Mouse (Mus musculus): ENCODE results near the gene Gm12569. TPM values are rescaled to one million over a fixed set of nuclear protein-coding genes. Genes with fewer than 3 reads are reported as not detected.
A peak's percentile ranks its signal among the peaks of the same experiment; 100 is the strongest.

Gm12569 gene
- not detected in 2 replicates for polyA plus RNA-seq (2015; fragmentation: Nextera tagmentation; extraction: Ambion mirVana)

DNA sequence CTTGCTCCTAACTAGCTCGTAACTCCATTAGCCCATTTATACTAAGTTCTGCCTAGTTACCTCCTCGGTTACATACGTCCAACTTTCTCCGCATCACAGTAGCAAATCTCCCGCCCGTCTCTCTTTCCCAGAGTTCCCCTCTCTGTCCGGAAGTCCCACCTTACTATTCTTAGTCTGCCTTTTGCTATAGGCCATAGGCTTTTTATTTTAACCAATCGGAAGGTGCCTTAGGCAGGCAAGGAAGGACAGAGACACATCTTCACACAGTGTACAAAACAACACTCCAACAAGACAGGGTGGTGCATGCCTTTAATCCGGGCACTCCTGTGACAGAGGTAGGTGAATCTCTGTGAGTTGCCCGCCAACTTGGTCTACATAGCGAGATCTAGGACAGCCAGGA lies at the start of gene Gm12569:
Gm12569 (plus strand) TSS at position 166 of the 400 bp plus-strand sequence.
- Histone ChIP-seq H3K4me3 (replicated peaks) (no peak within 1 kb of the TSS), H3K9ac (no peak within 1 kb of the TSS), H3K9me3 (replicated peaks) (no peaks in the 10 kb centered on the region), H3K4me1 (replicated peaks) (no peaks in the 10 kb centered on the region), H3K36me3 (replicated peaks) (no peaks in the 10 kb centered on the region), H3K27ac (replicated peaks) (no peak within 1 kb of the TSS), H3K27me3 (no peaks in the 10 kb centered on the region), H3K4me2 (no peak within 1 kb of the TSS)
- whole genome bisulfite sequencing (ENCODE audit: insufficient replicate concordance) = 76% methylated on average over 11 of the region's 11 CpGs
- ATAC-seq (ENCODE audit: insufficient read depth) = no peak

DNA sequence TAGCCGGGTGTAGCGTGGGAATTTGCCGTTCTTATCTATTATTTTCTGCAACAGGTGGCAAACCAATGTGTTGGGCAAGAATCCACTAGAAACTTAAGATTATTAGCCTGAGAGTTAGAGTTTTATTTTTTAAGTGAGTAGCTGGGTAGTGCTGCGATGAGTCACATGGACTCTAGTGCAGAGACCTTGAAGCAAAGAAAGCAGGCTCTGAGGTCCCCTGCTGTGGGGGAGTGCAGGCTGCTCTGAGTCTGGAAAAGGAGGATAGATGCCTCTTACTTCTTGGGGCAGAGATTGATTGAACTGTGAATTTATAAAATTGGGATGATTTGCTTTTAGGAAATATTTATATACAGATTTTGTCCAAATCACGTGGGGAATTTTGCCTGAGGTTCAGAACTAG lies 17.5 kb upstream of the Gm12569 start:
- H3K36me3 ChIP-seq (replicated peaks) = no peaks in the 10 kb centered on the region
- H3K27ac ChIP-seq (replicated peaks) = no peak overlapping the region
- H3K9me3 ChIP-seq (replicated peaks) = no peaks in the 10 kb centered on the region
- no peaks in the 10 kb centered on the region for H3K4me1 ChIP-seq (replicated peaks)
- ATAC-seq (ENCODE audit: insufficient read depth) = no peak
- no peak overlapping the region for H3K4me2 ChIP-seq
- H3K9ac ChIP-seq = no peak overlapping the region
- H3K4me3 ChIP-seq (replicated peaks) = no peak overlapping the region
- WGBS (ENCODE audit: insufficient replicate concordance) = 67% methylated on average over 5 of the region's 5 CpGs
- no peaks in the 10 kb centered on the region for H3K27me3 ChIP-seq

DNA sequence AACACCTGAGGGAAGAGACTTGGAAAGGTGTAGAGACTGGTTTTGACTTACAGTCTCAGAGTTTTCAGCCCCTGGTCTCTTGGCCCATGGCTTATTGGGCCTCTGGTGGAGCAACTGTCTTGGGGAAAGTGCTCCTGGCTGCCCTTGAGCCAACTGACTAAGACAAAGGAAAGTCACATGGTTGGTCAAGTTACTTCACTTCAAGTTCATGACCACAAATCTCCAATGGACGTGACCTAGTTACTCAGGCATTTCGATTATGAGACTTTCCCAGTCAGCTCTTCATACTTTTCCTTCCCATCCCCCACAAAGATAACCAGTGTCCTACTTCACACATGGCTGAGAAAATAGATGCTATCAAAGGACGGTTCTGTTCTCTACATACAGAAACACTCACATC lies 12.5 kb upstream of the Gm12569 start:
- no peak overlapping the region for H3K4me3 ChIP-seq (replicated peaks)
- no peak for ATAC-seq (ENCODE audit: insufficient read depth)
- 59% methylated on average over 3 of the region's 3 CpGs for WGBS (ENCODE audit: insufficient replicate concordance)
- H3K9ac ChIP-seq = no peak overlapping the region
- no peaks in the 10 kb centered on the region for H3K9me3 ChIP-seq (replicated peaks)
- no peaks in the 10 kb centered on the region for H3K36me3 ChIP-seq (replicated peaks)
- no peaks in the 10 kb centered on the region for H3K27me3 ChIP-seq
- no peak overlapping the region for H3K4me2 ChIP-seq
- no peak overlapping the region for H3K27ac ChIP-seq (replicated peaks)
- H3K4me1 ChIP-seq (replicated peaks) = no peaks in the 10 kb centered on the region

DNA sequence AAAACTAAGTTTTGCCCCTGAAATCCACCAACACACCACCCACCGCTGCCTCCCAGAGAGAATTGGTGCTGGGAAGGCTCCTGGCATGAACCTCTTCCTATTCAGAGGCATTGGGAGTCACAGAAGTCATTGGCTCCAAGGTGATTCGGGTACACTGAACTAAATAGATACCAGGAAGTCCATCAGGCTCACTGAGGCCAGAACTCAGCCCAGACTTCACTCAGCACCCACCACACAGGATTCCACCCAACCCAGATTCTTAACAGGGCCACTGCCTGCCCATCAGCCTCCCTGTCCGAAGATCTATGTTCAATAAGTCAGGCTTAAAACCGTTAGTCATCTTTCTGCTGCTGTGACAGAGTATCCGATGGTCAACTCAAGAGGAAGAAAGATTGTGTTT lies 8.8 kb upstream of the Gm12569 start:
- Histone ChIP-seq H3K4me2 (no peak overlapping the region), H3K4me1 (replicated peaks) (no peaks in the 10 kb centered on the region), H3K36me3 (replicated peaks) (no peaks in the 10 kb centered on the region), H3K27me3 (no peaks in the 10 kb centered on the region), H3K9ac (no peak overlapping the region), H3K27ac (replicated peaks) (no peak overlapping the region), H3K4me3 (replicated peaks) (no peak overlapping the region), H3K9me3 (replicated peaks) (no peaks in the 10 kb centered on the region)
- 58% methylated on average over 5 of the region's 5 CpGs for WGBS (ENCODE audit: insufficient replicate concordance)
- ATAC-seq (ENCODE audit: insufficient read depth) = no peak

DNA sequence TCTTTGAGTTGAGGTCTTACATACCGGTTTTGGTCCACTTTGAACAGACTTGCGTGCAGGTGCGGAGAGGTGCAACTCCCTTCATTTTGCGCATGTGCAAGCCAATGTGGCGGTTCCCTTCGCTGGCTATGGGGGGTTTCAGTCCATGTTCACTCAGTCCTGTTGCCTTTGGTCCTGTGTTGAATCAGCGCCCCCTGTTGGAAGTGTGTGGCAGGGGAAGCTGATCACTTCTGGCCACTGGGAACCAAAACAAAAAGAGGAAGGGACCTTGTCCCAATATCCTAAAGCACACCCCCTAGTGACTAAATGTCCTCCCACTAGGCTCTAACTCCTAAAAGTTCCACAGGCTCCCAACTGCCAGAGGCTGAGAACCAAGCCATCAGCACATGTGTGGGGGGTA lies 6.3 kb upstream of the Gm12569 start:
- Histone ChIP-seq H3K36me3 (replicated peaks) (no peaks in the 10 kb centered on the region), H3K9ac (no peak overlapping the region), H3K9me3 (replicated peaks) (no peaks in the 10 kb centered on the region), H3K4me3 (replicated peaks) (no peak overlapping the region), H3K27me3 (no peaks in the 10 kb centered on the region), H3K4me1 (replicated peaks) (no peaks in the 10 kb centered on the region), H3K4me2 (no peak overlapping the region), H3K27ac (replicated peaks) (no peak overlapping the region)
- no peak for ATAC-seq (ENCODE audit: insufficient read depth)
- 74% methylated on average over 7 of the region's 7 CpGs for WGBS (ENCODE audit: insufficient replicate concordance)

DNA sequence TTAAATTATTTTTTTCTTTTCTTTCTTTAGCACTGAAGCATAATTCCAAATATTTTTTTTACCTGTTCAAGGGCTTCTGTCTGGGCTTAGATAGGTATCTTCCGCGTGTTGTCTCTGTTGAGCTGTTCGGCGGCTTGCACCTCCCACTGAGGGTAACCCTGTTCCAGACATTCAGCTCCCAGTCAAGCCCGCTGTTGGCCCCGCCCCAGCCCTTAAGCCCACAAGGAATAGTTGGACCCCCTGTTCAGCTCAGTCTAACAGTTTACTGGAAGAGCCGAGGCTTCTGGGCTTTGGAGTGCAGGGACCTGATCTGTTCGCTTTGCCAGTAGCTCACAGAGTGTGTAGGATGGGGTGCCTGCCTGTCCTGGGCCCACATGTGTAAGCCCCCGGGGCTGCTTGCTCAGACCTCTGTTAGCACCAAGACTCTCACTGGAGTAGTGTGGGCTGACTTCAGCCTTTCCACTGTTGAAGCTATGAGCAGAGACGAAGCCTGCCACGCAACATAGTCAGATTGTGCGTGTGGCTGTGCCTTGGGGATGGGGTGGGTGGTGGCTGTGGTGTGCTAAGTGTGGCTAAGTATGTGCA lies 785 bp upstream of the Gm12569 start:
- no peak for ATAC-seq (ENCODE audit: insufficient read depth)
- Histone ChIP-seq H3K9me3 (replicated peaks) (no peaks in the 10 kb centered on the region), H3K4me3 (replicated peaks) (no peak overlapping the region), H3K27me3 (no peaks in the 10 kb centered on the region), H3K9ac (no peak overlapping the region), H3K4me2 (no peak overlapping the region), H3K27ac (replicated peaks) (no peak overlapping the region), H3K4me1 (replicated peaks) (no peaks in the 10 kb centered on the region), H3K36me3 (replicated peaks) (no peaks in the 10 kb centered on the region)
- 74% methylated on average over 12 of the region's 12 CpGs for WGBS (ENCODE audit: insufficient replicate concordance)

DNA sequence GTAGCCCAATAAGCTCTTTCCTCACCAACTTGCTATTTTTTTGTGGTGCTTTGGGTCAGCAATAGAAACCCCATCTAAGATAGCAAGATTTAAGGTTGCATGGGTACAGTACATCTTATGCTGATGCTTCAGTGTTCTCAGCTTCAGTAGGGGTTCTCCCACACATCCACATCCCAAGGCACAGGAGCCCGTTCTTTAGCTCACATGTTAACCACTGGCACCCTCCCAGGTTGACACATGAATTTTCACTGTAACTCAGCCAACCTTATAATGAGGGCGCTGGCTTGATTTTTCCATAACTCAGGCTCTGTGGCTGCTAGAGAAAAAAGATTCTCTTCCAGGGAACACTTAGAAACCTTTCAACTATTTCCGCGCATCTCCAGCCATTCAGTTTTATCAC lies 6.8 kb downstream of the Gm12569 start:
- 74% methylated on average over 4 of the region's 4 CpGs for WGBS (ENCODE audit: insufficient replicate concordance)
- H3K36me3 ChIP-seq (replicated peaks) = no peaks in the 10 kb centered on the region
- no peaks in the 10 kb centered on the region for H3K9me3 ChIP-seq (replicated peaks)
- no peaks in the 10 kb centered on the region for H3K27me3 ChIP-seq
- H3K27ac ChIP-seq (replicated peaks) = no peak overlapping the region
- no peak overlapping the region for H3K4me2 ChIP-seq
- ATAC-seq (ENCODE audit: insufficient read depth) = no peak
- no peak overlapping the region for H3K4me3 ChIP-seq (replicated peaks)
- no peaks in the 10 kb centered on the region for H3K4me1 ChIP-seq (replicated peaks)
- no peak overlapping the region for H3K9ac ChIP-seq

DNA sequence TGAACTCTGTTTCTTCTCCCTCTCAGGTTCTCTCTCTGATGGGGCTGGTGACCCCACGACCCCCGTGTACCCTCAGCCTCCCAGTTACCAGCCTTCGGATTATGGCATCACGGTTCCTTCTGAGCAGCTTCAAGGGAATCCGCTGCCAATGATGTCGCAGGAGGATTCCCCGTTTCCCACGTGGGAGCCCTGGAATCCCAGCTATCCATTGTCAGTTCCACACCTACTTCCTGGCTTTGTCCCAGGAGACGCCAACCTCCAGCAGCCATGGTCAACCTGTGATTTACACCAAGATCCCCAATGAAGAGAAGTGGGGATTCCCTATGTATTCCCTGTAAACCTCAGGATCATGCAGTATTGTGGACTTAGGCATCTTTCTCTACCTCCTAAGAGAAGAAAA lies 14.4 kb downstream of the Gm12569 start:
- H3K4me1 ChIP-seq (replicated peaks) = no peaks in the 10 kb centered on the region
- ATAC-seq (ENCODE audit: insufficient read depth) = no peak
- no peaks in the 10 kb centered on the region for H3K9me3 ChIP-seq (replicated peaks)
- 55% methylated on average over 9 of the region's 9 CpGs for WGBS (ENCODE audit: insufficient replicate concordance)
- H3K27ac ChIP-seq (replicated peaks) = no peak overlapping the region
- no peaks in the 10 kb centered on the region for H3K27me3 ChIP-seq
- H3K4me3 ChIP-seq (replicated peaks) = no peak overlapping the region
- no peak overlapping the region for H3K9ac ChIP-seq
- no peaks in the 10 kb centered on the region for H3K36me3 ChIP-seq (replicated peaks)
- H3K4me2 ChIP-seq = no peak overlapping the region

DNA sequence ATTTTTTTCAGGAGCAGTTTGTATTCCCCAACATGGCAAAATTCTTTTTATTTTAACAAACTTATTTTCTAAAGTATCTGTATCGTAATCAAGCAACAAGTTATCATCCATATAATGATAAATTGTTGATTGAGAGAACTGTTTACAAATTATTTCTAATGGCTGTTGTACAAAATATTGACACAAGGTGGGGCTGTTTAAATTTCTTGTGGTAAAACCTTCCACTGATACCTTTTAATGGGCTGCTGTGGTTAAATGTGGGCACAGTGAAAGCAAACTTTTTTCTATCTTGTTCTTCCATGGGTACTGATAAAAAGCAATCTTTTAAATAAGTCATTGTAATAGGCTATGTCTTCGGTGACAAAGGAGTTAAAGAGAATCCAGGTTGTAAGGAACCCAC lies 22.6 kb downstream of the Gm12569 start:
- WGBS (ENCODE audit: insufficient replicate concordance) = 50% methylated on average over 2 of the region's 2 CpGs

DNA sequence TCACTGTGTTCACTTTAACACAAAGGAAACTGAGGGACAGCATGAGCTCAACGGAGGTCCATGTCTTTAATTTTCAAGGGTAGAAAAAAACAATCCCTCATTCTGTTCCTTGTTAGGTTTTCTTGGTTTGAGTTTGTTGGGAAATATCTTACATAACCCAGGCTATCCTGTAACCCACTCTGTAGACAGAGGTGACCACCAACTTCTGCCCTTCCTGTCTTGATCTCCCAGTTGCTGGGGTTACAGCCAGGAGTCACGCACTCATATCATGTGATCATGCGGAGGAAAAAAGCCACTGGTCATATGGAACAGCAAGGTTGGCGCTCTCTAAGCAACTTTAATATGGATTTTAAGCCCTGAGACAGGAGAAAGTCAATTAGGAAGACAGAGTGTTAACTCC lies 36.7 kb downstream of the Gm12569 start:
- Histone ChIP-seq H3K4me3 (replicated peaks) (no peak overlapping the region), H3K36me3 (replicated peaks) (no peaks in the 10 kb centered on the region), H3K4me1 (replicated peaks) (peaks cover 8% of the 10 kb centered on the region), H3K9me3 (replicated peaks) (no peaks in the 10 kb centered on the region), H3K9ac (no peak overlapping the region), H3K27me3 (peaks cover 10% of the 10 kb centered on the region), H3K4me2 (no peak overlapping the region), H3K27ac (replicated peaks) (no peak overlapping the region)
- 55% methylated on average over 4 of the region's 4 CpGs for WGBS (ENCODE audit: insufficient replicate concordance)
- no peak for ATAC-seq (ENCODE audit: insufficient read depth)

More for the DNA sequence above, 22.6 kb downstream of the Gm12569 start:
- H3K27me3 ChIP-seq = no peaks in the 10 kb centered on the region
- H3K27ac ChIP-seq (replicated peaks) = no peak overlapping the region
- no peaks in the 10 kb centered on the region for H3K9me3 ChIP-seq (replicated peaks)
- H3K4me1 ChIP-seq (replicated peaks) = no peaks in the 10 kb centered on the region
- no peak for ATAC-seq (ENCODE audit: insufficient read depth)
- no peak overlapping the region for H3K9ac ChIP-seq
- H3K36me3 ChIP-seq (replicated peaks) = no peaks in the 10 kb centered on the region
- no peak overlapping the region for H3K4me2 ChIP-seq
- no peak overlapping the region for H3K4me3 ChIP-seq (replicated peaks)

DNA sequence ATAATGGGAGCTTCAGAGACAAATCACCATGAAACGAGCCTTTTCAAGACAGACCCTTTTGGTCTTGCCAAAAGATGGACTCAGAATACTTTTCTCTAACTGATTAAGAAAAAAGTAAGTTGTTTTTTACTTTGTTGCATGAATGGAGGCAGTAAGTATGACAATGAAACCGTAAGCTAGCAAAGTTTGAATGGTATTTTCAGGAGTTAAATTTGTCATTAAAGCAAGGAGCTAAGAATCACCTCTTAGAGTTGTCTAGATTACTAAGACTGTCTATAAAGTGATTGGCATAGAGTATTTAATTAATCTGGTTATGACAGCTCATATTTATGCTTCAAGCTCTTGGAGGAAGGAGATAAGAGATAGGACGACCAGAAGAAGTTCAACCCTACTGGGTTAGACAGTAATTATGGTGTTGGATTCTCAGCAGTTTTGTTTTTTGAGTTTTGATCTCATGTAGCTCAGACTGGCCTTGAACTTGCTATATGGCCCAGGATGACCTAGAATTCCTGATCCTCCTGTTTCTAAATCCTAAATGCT lies 41.5 kb downstream of the Gm12569 start, which contains the start of gene Clk4:
Clk4 (plus strand) TSS at position 51 of the 540 bp plus-strand sequence.
- H3K4me3 ChIP-seq (replicated peaks) = peak within 1 kb of the TSS; percentile 79

More for the DNA sequence above, 41.5 kb downstream of the Gm12569 start, which contains the start of gene Clk4:
- Histone ChIP-seq H3K36me3 (replicated peaks) (peaks cover 5% of the 10 kb centered on the region), H3K4me2 (peak within 1 kb of the TSS; percentile 95), H3K27ac (replicated peaks) (peak within 1 kb of the TSS; percentile 94), H3K4me1 (replicated peaks) (peaks cover 39% of the 10 kb centered on the region), H3K9me3 (replicated peaks) (no peaks in the 10 kb centered on the region), H3K27me3 (peaks cover 10% of the 10 kb centered on the region), H3K9ac (peak within 1 kb of the TSS; percentile 70)
- ATAC-seq (ENCODE audit: insufficient read depth) = no peak
- WGBS (ENCODE audit: insufficient replicate concordance) = 50% methylated on average over 3 of the region's 3 CpGs

Measured in liver, embryonic 15.5 days (tissue).